Comparison of ENCODE assay signal across 9 mouse cellular contexts in the genomic region with DNA sequence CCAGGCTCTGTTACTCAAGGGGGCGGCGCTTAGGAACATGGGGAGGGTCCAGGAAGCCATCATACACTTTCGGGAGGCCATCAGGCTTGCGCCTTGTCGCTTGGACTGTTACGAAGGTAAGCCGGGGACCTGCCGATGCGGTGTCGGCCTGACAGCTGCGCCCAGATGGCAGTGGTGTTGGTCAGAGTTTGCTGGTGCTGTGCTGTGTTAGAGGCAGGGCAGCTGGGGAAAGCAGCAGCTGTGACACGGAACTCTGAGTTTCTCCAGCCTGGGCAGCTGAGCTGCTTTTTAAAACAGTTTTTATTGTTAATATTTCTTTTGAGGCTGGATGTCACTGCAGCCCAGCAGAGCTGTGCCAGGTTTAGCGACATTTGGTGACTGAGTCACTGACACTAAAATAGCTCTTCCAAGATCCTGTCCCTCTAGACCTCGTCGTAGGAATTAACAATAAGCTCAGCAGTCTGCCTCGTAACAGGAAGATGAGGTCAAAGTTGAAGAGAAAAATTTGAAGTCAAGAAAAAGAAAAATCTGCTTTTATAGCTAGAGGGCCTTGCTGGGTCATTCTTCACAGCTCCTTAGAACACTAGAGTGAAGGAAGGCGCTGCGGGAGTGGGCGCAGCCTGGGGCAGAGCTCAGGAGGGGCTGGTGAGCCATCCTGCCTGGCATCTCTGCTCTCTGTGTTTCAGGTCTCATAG. TPM values are rescaled to one million over a fixed set of nuclear protein-coding genes. Genes with fewer than 3 reads are reported as not detected.
DNase-seq lines count a peak whose midpoint lies in the region; TF ChIP-seq lines count a peak whose summit lies in the region.
"Had no signal": no experiment of that assay in that cellular context is flagged by ENCODE, and none has a peak within 500 bp of the region (broad histone marks: within the 10 kb centered on the region; RNA-seq: fewer than 3 reads in every experiment).

No protein-coding gene starts in this region.

- TF ChIP-seq POLR2A in thymus, adult 2 months (IDR thresholded peaks at IDR 0.05; ENCODE audit: control insufficient read depth, extremely low read depth, insufficient read depth, low read length, poor library complexity), result no peak

- H3K4me3 ChIP-seq in layer of hippocampus, adult 2 months, result no peak overlapping the region
- H3K4me3 ChIP-seq in thymus, adult 2 months (ENCODE audit: control insufficient read depth, insufficient read depth, low read length), result no peak overlapping the region
- H3K4me3 ChIP-seq in left cerebral cortex, adult 2 months, result no peak overlapping the region
- H3K4me3 ChIP-seq: megakaryocyte, embryonic 14.5 days had no signal

- no peak for TF ChIP-seq CTCF in layer of hippocampus, adult 2 months (conservative IDR thresholded peaks at IDR 0.05)
- TF ChIP-seq CTCF in thymus, adult 2 months (IDR thresholded peaks at IDR 0.05; ENCODE audit: borderline replicate concordance, control insufficient read depth, extremely low read depth, insufficient read depth, low read length, poor library complexity), result no peak
- no peak for TF ChIP-seq CTCF in left cerebral cortex, adult 2 months (IDR thresholded peaks at IDR 0.05)

- intact Hi-C loops in left cerebral cortex, postnatal 36 days (cut with DNase I), result no loop called here
- intact Hi-C loops in left cerebral cortex, adult 2 months (cut with DNase I), result no loop called here

- no peak for DNase-seq in layer of hippocampus, adult 2 months (ENCODE audit: low spot score in 2 of 2)
- DNase-seq in layer of hippocampus, postnatal 36 days, result no peak
- DNase-seq in heart, adult 9 months (ENCODE audit: low spot score in 2 of 2), result peak; percentile 57 to 66
- DNase-seq in kidney, adult 8-10 months, result peak; percentile 23 to 51
- DNase-seq in lung, postnatal 25 days (ENCODE audit: low spot score), result peak; percentile 31
- no peak for DNase-seq in left cerebral cortex, postnatal 36 days (ENCODE audit: low spot score in 2 of 2)
- DNase-seq in thymus, adult 2 months, result no peak
- no peak for DNase-seq in left cerebral cortex, adult 2 months (ENCODE audit: extremely low spot score in 1 of 2, low spot score in 2 of 2)

- peaks cover 99% of the 10 kb centered on the region for H3K36me3 ChIP-seq in thymus, adult 2 months (ENCODE audit: control insufficient read depth, insufficient read depth, low read length)

- H3K27me3 ChIP-seq in thymus, adult 2 months (ENCODE audit: control insufficient read depth, insufficient read depth, low read length), result no peaks in the 10 kb centered on the region
- H3K27me3 ChIP-seq: megakaryocyte, embryonic 14.5 days had no signal

- no peaks in the 10 kb centered on the region for H3K4me1 ChIP-seq in thymus, adult 2 months (replicated peaks; ENCODE audit: control insufficient read depth, insufficient read depth, low read length)
- H3K4me1 ChIP-seq: megakaryocyte, embryonic 14.5 days had no signal

- WGBS in thymus, adult 2 months, result 95% methylated on average over 19 of the region's 19 CpGs

- H3K27ac ChIP-seq in layer of hippocampus, adult 2 months, result peak overlapping the region; percentile 70
- no peak overlapping the region for H3K27ac ChIP-seq in thymus, adult 2 months (ENCODE audit: control insufficient read depth, insufficient read depth, low read length)
- no peak overlapping the region for H3K27ac ChIP-seq in left cerebral cortex, adult 2 months

RNA-seq across cellular contexts. Expression of gene Anapc7, which starts 18.1 kb away (rescaled TPM):
- total RNA-seq in layer of hippocampus, adult 2 months (2021), result 10 to 100 TPM; 32.9 to 33.2 TPM
- total RNA-seq in layer of hippocampus, postnatal 36 days (2021), result 10 to 100 TPM; 28.6 to 30.5 TPM
- 10 to 100 TPM; 31.5 to 34.0 TPM for total RNA-seq in left cerebral cortex, postnatal 36 days (2021)
- polyA plus RNA-seq in thymus, adult 2 months (2012; rRNA removed), result 39.9 and 48.2 TPM in 2 replicates
- total RNA-seq in left cerebral cortex, adult 2 months (2021), result 10 to 100 TPM; 28.6 to 29.5 TPM

RNA-seq across cellular contexts. Expression of gene Arpc3, which starts 47.9 kb away (rescaled TPM):
- total RNA-seq in layer of hippocampus, adult 2 months (2021), result 100 to 1,000 TPM; 261 to 275 TPM
- 100 to 1,000 TPM; 260 to 262 TPM for total RNA-seq in layer of hippocampus, postnatal 36 days (2021)
- total RNA-seq in left cerebral cortex, postnatal 36 days (2021), result 100 to 1,000 TPM; 211 to 225 TPM
- polyA plus RNA-seq in thymus, adult 2 months (2012; rRNA removed), result 220 and 224 TPM in 2 replicates
- 100 to 1,000 TPM; 200 to 216 TPM for total RNA-seq in left cerebral cortex, adult 2 months (2021)

Comparison
In these comparisons a context has a peak if more than half of its experiments do, and no peak if none do; other contexts are left out.
1. DNase-seq: peak in heart, adult 9 months (2 of 2), kidney, adult 8-10 months (2 of 2) and lung, postnatal 25 days (single experiment); none in layer of hippocampus, adult 2 months (0 of 2), layer of hippocampus, postnatal 36 days (0 of 2), left cerebral cortex, postnatal 36 days (0 of 2), thymus, adult 2 months (single experiment) and left cerebral cortex, adult 2 months (0 of 2).